Mouse (Mus musculus) heart, embryonic 13.5 days (tissue): ENCODE measurements around the gene Ralgds. TPM values are rescaled to one million over a fixed set of nuclear protein-coding genes. Genes with fewer than 3 reads are reported as not detected.

Experiments
- ATAC-seq: fragments of 200-750 bp; cut with Nextera tagmentation; 2 replicates; pipeline ENCODE4 v1.8.0; 2017; ENCODE audit warnings: moderate TSS enrichment; ENCODE audit not compliant: insufficient number of reproducible peaks, low FRiP score, low TSS enrichment; ENCODE audit errors: extremely low read depth
- H3K27ac ChIP-seq: fragments of 300-500 bp; sonication (generic); replicated peaks from 2 replicates; pipeline ENCODE4 v1.5.1; 2015; ENCODE audit warnings: moderate library complexity, mild to moderate bottlenecking, inconsistent platforms
- H3K27me3 ChIP-seq: fragments of 300-500 bp; sonication (generic); replicated peaks from 2 replicates; pipeline ENCODE4 v1.6.1; 2015; ENCODE audit warnings: mild to moderate bottlenecking, inconsistent platforms
- H3K36me3 ChIP-seq: fragments of 300-500 bp; sonication (generic); 2 replicates; pipeline ENCODE4 v1.6.1; 2015; ENCODE audit warnings: mild to moderate bottlenecking, inconsistent platforms
- H3K4me1 ChIP-seq: fragments of 300-500 bp; sonication (generic); 2 replicates; pipeline ENCODE4 v1.6.1; 2015; ENCODE audit warnings: inconsistent platforms
- H3K4me2 ChIP-seq: fragments of 300-500 bp; sonication (generic); 2 replicates; pipeline ENCODE4 v1.6.1; 2015; ENCODE audit warnings: inconsistent platforms, mild to moderate bottlenecking, moderate library complexity
- H3K4me3 ChIP-seq: fragments of 300-500 bp; sonication (generic); 2 replicates; pipeline ENCODE4 v1.5.1; 2015; ENCODE audit warnings: moderate library complexity, mild to moderate bottlenecking, inconsistent platforms
- H3K9ac ChIP-seq: fragments of 300-500 bp; sonication (generic); 2 replicates; pipeline ENCODE4 v1.6.1; 2015; ENCODE audit warnings: inconsistent platforms, mild to moderate bottlenecking, moderate library complexity
- H3K9me3 ChIP-seq: fragments of 300-500 bp; sonication (generic); 2 replicates; pipeline ENCODE4 v1.6.1; 2016; ENCODE audit warnings: inconsistent platforms
- WGBS: fragments of 180-500 bp; shearing (Covaris S2); methylation state at CpG from one replicate; pipeline ENCODE4 v1.1.7; 2015; ENCODE audit warnings: mixed read lengths; 5-methylcytosine and 5-hydroxymethylcytosine counted together
- polyA plus RNA-seq: library from polyadenylated mRNA; unstranded; fragments of >200 nt; fragmentation: Nextera tagmentation; extraction: Ambion mirVana; gene quantifications from 2 replicates; pipeline ENCODE4 v1.2.1, GENCODE M21; 2015

Ralgds gene
- polyA plus RNA-seq, 1 experiment from 2014 or later = 20.3 TPM

- Histone ChIP-seq H3K27ac (no peak overlapping the region), H3K4me1 (peaks cover 7% of the 10 kb centered on the region; the same call in 1 of the 2 replicates), H3K9me3 (no peaks in the 10 kb centered on the region), H3K4me2 (no peak overlapping the region), H3K9ac (no peak overlapping the region), H3K27me3 (no peaks in the 10 kb centered on the region; the same call in 1 of the 2 replicates), H3K36me3 (peaks cover 83% of the 10 kb centered on the region), H3K4me3 (no peak overlapping the region)
- ATAC-seq = no peak
Observed at GRCm38 (mm10) chr2:28545976-28546375, 33.1 kb downstream of the Ralgds start.

- WGBS = 65% methylated on average over 6 of the region's 6 CpGs
- H3K27ac ChIP-seq = no peak overlapping the region
- H3K9me3 ChIP-seq = no peaks in the 10 kb centered on the region
- H3K4me1 ChIP-seq = peaks cover 7% of the 10 kb centered on the region; the same call in 1 of the 2 replicates
- no peak overlapping the region for H3K9ac ChIP-seq
- H3K4me3 ChIP-seq = no peak overlapping the region
- ATAC-seq = no peak
- no peaks in the 10 kb centered on the region; the same call in 1 of the 2 replicates for H3K27me3 ChIP-seq
- H3K36me3 ChIP-seq = peaks cover 85% of the 10 kb centered on the region
- H3K4me2 ChIP-seq = no peak overlapping the region
Observed at GRCm38 (mm10) chr2:28546560-28546959, 33.6 kb downstream of the Ralgds start.

GRCm38 (mm10) chr2:28547237-28548172 is 34.6 kb downstream of the Ralgds start:
- Histone ChIP-seq H3K27me3 (no peaks in the 10 kb centered on the region; the same call in 1 of the 2 replicates), H3K9me3 (no peaks in the 10 kb centered on the region), H3K4me2 (no peak overlapping the region), H3K36me3 (peaks cover 85% of the 10 kb centered on the region), H3K27ac (no peak overlapping the region), H3K9ac (no peak overlapping the region), H3K4me3 (no peak overlapping the region), H3K4me1 (peaks cover 7% of the 10 kb centered on the region; the same call in 1 of the 2 replicates)
- 47% methylated on average over 11 of the region's 11 CpGs for WGBS
- no peak for ATAC-seq

GRCm38 (mm10) chr2:28549157-28549556 is 36.2 kb downstream of the Ralgds start:
- Histone ChIP-seq H3K27me3 (no peaks in the 10 kb centered on the region; the same call in 1 of the 2 replicates), H3K4me1 (peaks cover 7% of the 10 kb centered on the region; the same call in 1 of the 2 replicates), H3K9ac (no peak overlapping the region), H3K9me3 (no peaks in the 10 kb centered on the region), H3K4me2 (no peak overlapping the region), H3K4me3 (no peak overlapping the region), H3K36me3 (peaks cover 86% of the 10 kb centered on the region), H3K27ac (no peak overlapping the region)
- 88% methylated on average over 13 of the region's 13 CpGs for whole genome bisulfite sequencing
- no peak for ATAC-seq

- 89% methylated on average over 5 of the region's 5 CpGs for WGBS
- peaks cover 3% of the 10 kb centered on the region; the same call in 1 of the 2 replicates for H3K4me1 ChIP-seq
- H3K9ac ChIP-seq = no peak overlapping the region
Observed at GRCm38 (mm10) chr2:28552301-28552700, 39.4 kb downstream of the Ralgds start.

GRCm38 (mm10) chr2:28557452-28557851 is 44.5 kb downstream of the Ralgds start:
- 77% methylated on average over 5 of the region's 5 CpGs for WGBS
- H3K4me3 ChIP-seq = no peak overlapping the region
- H3K4me1 ChIP-seq = no peaks in the 10 kb centered on the region
- H3K9ac ChIP-seq = no peak overlapping the region
- no peak for ATAC-seq
- peaks cover 19% of the 10 kb centered on the region for H3K36me3 ChIP-seq
- H3K27ac ChIP-seq = no peak overlapping the region
- H3K9me3 ChIP-seq = no peaks in the 10 kb centered on the region
- 0 out of 2 replicates have a peak, but pooled peaks cover 4% of the 10 kb centered on the region for H3K27me3 ChIP-seq
- no peak overlapping the region for H3K4me2 ChIP-seq

More at GRCm38 (mm10) chr2:28552301-28552700, 39.4 kb downstream of the Ralgds start:
- no peaks in the 10 kb centered on the region; the same call in 1 of the 2 replicates for H3K27me3 ChIP-seq
- H3K4me2 ChIP-seq = no peak overlapping the region
- no peak overlapping the region for H3K27ac ChIP-seq
- no peak for ATAC-seq
- no peaks in the 10 kb centered on the region for H3K9me3 ChIP-seq
- peaks cover 64% of the 10 kb centered on the region for H3K36me3 ChIP-seq
- H3K4me3 ChIP-seq = no peak overlapping the region

- H3K27ac ChIP-seq = no peak within 1 kb of the TSS
- WGBS = 65% methylated on average over 6 of the region's 6 CpGs
Observed at GRCm38 (mm10) chr2:28563303-28563702, 50.4 kb downstream of the Ralgds start, which contains the start of gene Cel. Gene Cel, minus strand, starts transcription at chr2:28563403.

GRCm38 (mm10) chr2:28563830-28564229 is 50.9 kb downstream of the Ralgds start:
- H3K27ac ChIP-seq = no peak overlapping the region
- H3K4me1 ChIP-seq = no peaks in the 10 kb centered on the region
- H3K9ac ChIP-seq = no peak overlapping the region
- no peak for ATAC-seq
- H3K4me2 ChIP-seq = no peak overlapping the region
- H3K27me3 ChIP-seq = no peaks in the 10 kb centered on the region
- peaks cover 40% of the 10 kb centered on the region for H3K36me3 ChIP-seq
- no peaks in the 10 kb centered on the region for H3K9me3 ChIP-seq
- no peak overlapping the region for H3K4me3 ChIP-seq

More at GRCm38 (mm10) chr2:28563303-28563702, 50.4 kb downstream of the Ralgds start, which contains the start of gene Cel:
- Histone ChIP-seq H3K9me3 (no peaks in the 10 kb centered on the region), H3K4me3 (no peak within 1 kb of the TSS), H3K36me3 (peaks cover 34% of the 10 kb centered on the region), H3K27me3 (0 out of 2 replicates have a peak, but pooled peaks cover under 1% of the 10 kb centered on the region), H3K4me1 (no peaks in the 10 kb centered on the region), H3K4me2 (no peak within 1 kb of the TSS), H3K9ac (no peak within 1 kb of the TSS)
- ATAC-seq = no peak

GRCm38 (mm10) chr2:28564380-28564779 is 51.5 kb downstream of the Ralgds start:
- Histone ChIP-seq H3K27me3 (no peaks in the 10 kb centered on the region), H3K4me3 (no peak overlapping the region), H3K36me3 (peaks cover 45% of the 10 kb centered on the region), H3K27ac (no peak overlapping the region), H3K4me2 (no peak overlapping the region), H3K4me1 (no peaks in the 10 kb centered on the region), H3K9me3 (no peaks in the 10 kb centered on the region), H3K9ac (no peak overlapping the region)
- 83% methylated on average over 4 of the region's 4 CpGs for WGBS
- no peak for ATAC-seq

- H3K9ac ChIP-seq = no peak overlapping the region
- H3K4me2 ChIP-seq = no peak overlapping the region
- ATAC-seq = no peak
- H3K4me3 ChIP-seq = no peak overlapping the region
- WGBS = 57% methylated on average over 5 of the region's 5 CpGs
- H3K4me1 ChIP-seq = no peaks in the 10 kb centered on the region
- H3K27me3 ChIP-seq = no peaks in the 10 kb centered on the region
- H3K27ac ChIP-seq = no peak overlapping the region
- no peaks in the 10 kb centered on the region for H3K9me3 ChIP-seq
- H3K36me3 ChIP-seq = peaks cover 66% of the 10 kb centered on the region
Observed at GRCm38 (mm10) chr2:28566545-28566944, 53.6 kb downstream of the Ralgds start.

GRCm38 (mm10) chr2:28569903-28570302 is 57.0 kb downstream of the Ralgds start:
- no peak for ATAC-seq
- Histone ChIP-seq H3K4me3 (no peak overlapping the region), H3K27me3 (no peaks in the 10 kb centered on the region), H3K4me1 (no peaks in the 10 kb centered on the region), H3K36me3 (peaks cover 99% of the 10 kb centered on the region), H3K27ac (no peak overlapping the region), H3K9ac (no peak overlapping the region), H3K9me3 (no peaks in the 10 kb centered on the region), H3K4me2 (no peak overlapping the region)
- WGBS = 54% methylated on average over 3 of the region's 3 CpGs
